Mouse (Mus musculus): Measurements from ENCODE around the gene Ssna1. TPM values are rescaled to one million over a fixed set of nuclear protein-coding genes. Genes with fewer than 3 reads are reported as not detected.

Gene Ssna1
- polyA plus RNA-seq (2012; ENCODE audit: insufficient read depth, insufficient read length, low replicate concordance, missing spikeins) = not detected in 2 replicates

- H3K27ac ChIP-seq (ENCODE audit: insufficient read depth, low read depth, low read length) = no peak within 1 kb of the TSS
- peak; percentile 79 for TF ChIP-seq POLR2A (IDR thresholded peaks at IDR 0.05; ENCODE audit: insufficient read depth, low read depth, low read length)
- no peak for TF ChIP-seq CTCF (IDR thresholded peaks at IDR 0.05; ENCODE audit: insufficient read depth, low read depth, low read length)
- H3K4me1 ChIP-seq (ENCODE audit: control insufficient read depth, insufficient read depth, low read length) = peaks cover 21% of the 10 kb centered on the region
- WGBS = under 1% methylated on average over 55 of the region's 55 CpGs
- H3K4me3 ChIP-seq (ENCODE audit: insufficient read depth, low read depth, low read length) = peak within 1 kb of the TSS; percentile 53
Measured at GRCm38 (mm10) chr2:25271827-25272511, at the start of gene Ssna1, which contains the start of gene Anapc2. Gene Ssna1 (minus strand): TSS chr2:25272438. Gene Anapc2 (plus strand): TSS chr2:25272478.

GRCm38 (mm10) chr2:25320084-25320483 lies 47.8 kb upstream of the Ssna1 start:
- Histone ChIP-seq H3K27ac (ENCODE audit: insufficient read depth, low read depth, low read length) (peak overlapping the region; percentile 42; the same call in 1 of the 2 replicates), H3K4me1 (ENCODE audit: control insufficient read depth, insufficient read depth, low read length) (peaks cover 9% of the 10 kb centered on the region), H3K4me3 (ENCODE audit: insufficient read depth, low read depth, low read length) (no peak overlapping the region)
- 15% methylated on average over 2 of the region's 2 CpGs for WGBS
- TF ChIP-seq POLR2A (IDR thresholded peaks at IDR 0.05; ENCODE audit: insufficient read depth, low read depth, low read length) = no peak
- TF ChIP-seq CTCF (IDR thresholded peaks at IDR 0.05; ENCODE audit: insufficient read depth, low read depth, low read length) = no peak

GRCm38 (mm10) chr2:25318971-25319773 lies 46.9 kb upstream of the Ssna1 start, which contains the start of gene Grin1:
Gene Grin1 (minus strand): TSS chr2:25319187.
- Histone ChIP-seq H3K4me3 (ENCODE audit: insufficient read depth, low read depth, low read length) (peak within 1 kb of the TSS; percentile 73), H3K27ac (ENCODE audit: insufficient read depth, low read depth, low read length) (peak within 1 kb of the TSS; percentile 97), H3K4me1 (ENCODE audit: control insufficient read depth, insufficient read depth, low read length) (peaks cover 14% of the 10 kb centered on the region)
- TF ChIP-seq POLR2A (IDR thresholded peaks at IDR 0.05; ENCODE audit: insufficient read depth, low read depth, low read length) = peak; percentile 99
- no peak for TF ChIP-seq CTCF (IDR thresholded peaks at IDR 0.05; ENCODE audit: insufficient read depth, low read depth, low read length)
- WGBS = 7% methylated on average over 58 of the region's 58 CpGs

- TF ChIP-seq POLR2A (IDR thresholded peaks at IDR 0.05; ENCODE audit: insufficient read depth, low read depth, low read length) = no peak
- TF ChIP-seq CTCF (IDR thresholded peaks at IDR 0.05; ENCODE audit: insufficient read depth, low read depth, low read length) = no peak
- Histone ChIP-seq H3K4me1 (ENCODE audit: control insufficient read depth, insufficient read depth, low read length) (peaks cover 16% of the 10 kb centered on the region), H3K27ac (ENCODE audit: insufficient read depth, low read depth, low read length) (peak overlapping the region; percentile 97), H3K4me3 (ENCODE audit: insufficient read depth, low read depth, low read length) (peak overlapping the region; percentile 73)
- 1% methylated on average over 31 of the region's 31 CpGs for WGBS
Measured at GRCm38 (mm10) chr2:25318119-25318966, 46.1 kb upstream of the Ssna1 start.

DNA sequence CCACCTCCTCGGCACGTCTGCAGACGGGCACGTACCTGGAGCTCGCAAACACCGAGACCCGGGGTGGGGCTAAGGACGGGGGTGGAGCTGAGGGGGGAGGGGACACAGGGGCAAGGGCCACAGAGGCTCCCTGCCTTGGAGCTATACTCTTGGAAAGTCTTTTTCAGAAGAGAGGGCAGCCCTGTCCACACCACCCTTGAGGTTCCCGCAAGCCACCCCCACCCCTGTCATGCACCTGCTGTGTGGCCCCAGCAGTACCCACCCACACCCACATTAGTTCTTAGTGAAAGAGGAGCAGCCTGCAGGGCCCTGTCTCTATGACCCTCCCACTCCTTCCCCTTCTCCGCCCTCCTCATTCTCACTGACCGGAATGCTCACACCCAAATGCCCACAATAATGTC lies 39.3 kb upstream of the Ssna1 start:
- Histone ChIP-seq H3K4me3 (ENCODE audit: insufficient read depth, low read depth, low read length) (no peak overlapping the region), H3K4me1 (ENCODE audit: control insufficient read depth, insufficient read depth, low read length) (peaks cover 31% of the 10 kb centered on the region), H3K27ac (ENCODE audit: insufficient read depth, low read depth, low read length) (no peak overlapping the region)
- TF ChIP-seq POLR2A (IDR thresholded peaks at IDR 0.05; ENCODE audit: insufficient read depth, low read depth, low read length) = no peak
- TF ChIP-seq CTCF (IDR thresholded peaks at IDR 0.05; ENCODE audit: insufficient read depth, low read depth, low read length) = no peak
- 11% methylated on average over 11 of the region's 11 CpGs for WGBS

GRCm38 (mm10) chr2:25310969-25311368 lies 38.7 kb upstream of the Ssna1 start:
- no peak overlapping the region for H3K27ac ChIP-seq (ENCODE audit: insufficient read depth, low read depth, low read length)
- TF ChIP-seq POLR2A (IDR thresholded peaks at IDR 0.05; ENCODE audit: insufficient read depth, low read depth, low read length) (no peak), CTCF (IDR thresholded peaks at IDR 0.05; ENCODE audit: insufficient read depth, low read depth, low read length) (no peak)
- 18% methylated on average over 22 of the region's 22 CpGs for WGBS
- no peak overlapping the region for H3K4me3 ChIP-seq (ENCODE audit: insufficient read depth, low read depth, low read length)
- peaks cover 31% of the 10 kb centered on the region for H3K4me1 ChIP-seq (ENCODE audit: control insufficient read depth, insufficient read depth, low read length)

DNA sequence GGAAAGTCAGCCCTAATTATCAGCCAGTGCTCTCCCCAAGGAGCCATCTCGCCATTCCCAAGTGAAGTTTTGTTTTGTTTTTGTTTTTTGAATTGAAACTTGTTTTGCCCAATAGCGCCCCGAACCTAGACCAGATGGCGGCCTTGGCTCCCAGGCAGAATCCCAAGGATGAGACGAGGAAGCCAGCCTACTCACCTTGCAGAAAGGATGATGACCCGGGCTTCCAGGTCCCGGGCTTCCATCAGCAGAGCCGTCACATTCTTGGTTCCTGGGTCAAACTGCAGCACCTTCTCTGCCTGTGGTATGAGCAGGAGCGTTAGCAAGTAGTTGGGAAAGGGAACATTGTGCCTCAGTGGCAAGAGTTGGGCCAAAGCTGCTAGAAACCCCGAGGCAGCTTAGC lies 37.9 kb upstream of the Ssna1 start:
- TF ChIP-seq CTCF (IDR thresholded peaks at IDR 0.05; ENCODE audit: insufficient read depth, low read depth, low read length) (no peak), POLR2A (IDR thresholded peaks at IDR 0.05; ENCODE audit: insufficient read depth, low read depth, low read length) (no peak)
- no peak overlapping the region for H3K27ac ChIP-seq (ENCODE audit: insufficient read depth, low read depth, low read length)
- H3K4me1 ChIP-seq (ENCODE audit: control insufficient read depth, insufficient read depth, low read length) = peaks cover 36% of the 10 kb centered on the region
- H3K4me3 ChIP-seq (ENCODE audit: insufficient read depth, low read depth, low read length) = no peak overlapping the region
- WGBS = 55% methylated on average over 10 of the region's 10 CpGs

GRCm38 (mm10) chr2:25305587-25306359 lies 33.5 kb upstream of the Ssna1 start:
- TF ChIP-seq POLR2A (IDR thresholded peaks at IDR 0.05; ENCODE audit: insufficient read depth, low read depth, low read length) (no peak), CTCF (IDR thresholded peaks at IDR 0.05; ENCODE audit: insufficient read depth, low read depth, low read length) (no peak)
- no peak overlapping the region for H3K4me3 ChIP-seq (ENCODE audit: insufficient read depth, low read depth, low read length)
- H3K4me1 ChIP-seq (ENCODE audit: control insufficient read depth, insufficient read depth, low read length) = peaks cover 13% of the 10 kb centered on the region
- no peak overlapping the region for H3K27ac ChIP-seq (ENCODE audit: insufficient read depth, low read depth, low read length)
- 46% methylated on average over 14 of the region's 14 CpGs for WGBS

Measured in olfactory bulb, adult 2 months (tissue).